Mouse (Mus musculus): ENCODE results near the gene Adcy5. TPM values are rescaled to one million over a fixed set of nuclear protein-coding genes. Genes with fewer than 3 reads are reported as not detected.

Gene Adcy5
- polyA plus RNA-seq, 1 experiment from 2014 or later: 0.72 TPM

- no peaks in the 10 kb centered on the region for H3K4me1 ChIP-seq
- H3K27ac ChIP-seq (replicated peaks): no peak overlapping the region
- H3K36me3 ChIP-seq: peaks cover 24% of the 10 kb centered on the region
- DNase-seq (ENCODE audit: low spot score): no peak
- WGBS: 90% methylated on average over 6 of the region's 6 CpGs
- H3K9me3 ChIP-seq (replicated peaks): no peaks in the 10 kb centered on the region
- no peak overlapping the region for H3K4me3 ChIP-seq
- H3K27me3 ChIP-seq (ENCODE audit: low read depth, poor library complexity, severe bottlenecking): no peaks in the 10 kb centered on the region
These were observed 149.0 kb downstream of the Adcy5 start for GRCm38 (mm10) chr16:35303721-35304120.

DNA sequence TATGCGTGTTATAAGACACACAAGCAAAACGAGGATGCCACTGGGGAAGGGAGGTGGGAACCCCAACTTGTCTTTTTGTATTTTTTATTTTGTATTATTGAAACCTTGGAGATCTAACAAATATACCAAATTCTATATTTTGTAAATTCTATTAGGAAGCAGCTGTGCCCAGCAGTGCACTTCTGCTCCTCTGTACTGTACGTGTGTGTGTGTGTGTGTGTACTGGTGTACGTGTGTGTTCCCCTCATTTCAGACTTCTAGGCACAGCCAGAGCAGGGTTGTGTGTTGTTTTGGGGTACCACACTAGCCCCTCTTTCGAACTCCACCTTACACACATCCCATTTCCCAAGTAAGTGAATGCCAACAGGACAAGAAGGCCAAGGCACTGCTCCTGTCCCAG, 149.7 kb downstream of the Adcy5 start:
- Histone ChIP-seq H3K4me3 (no peak overlapping the region), H3K27ac (replicated peaks) (no peak overlapping the region), H3K9me3 (replicated peaks) (no peaks in the 10 kb centered on the region), H3K36me3 (peaks cover 24% of the 10 kb centered on the region), H3K4me1 (no peaks in the 10 kb centered on the region), H3K27me3 (ENCODE audit: low read depth, poor library complexity, severe bottlenecking) (no peaks in the 10 kb centered on the region)
- DNase-seq (ENCODE audit: low spot score): no peak
- 88% methylated on average over 5 of the region's 5 CpGs for WGBS

- H3K27ac ChIP-seq (replicated peaks): no peak overlapping the region
- peaks cover 5% of the 10 kb centered on the region for H3K4me1 ChIP-seq
- H3K27me3 ChIP-seq (ENCODE audit: low read depth, poor library complexity, severe bottlenecking): no peaks in the 10 kb centered on the region
- H3K9me3 ChIP-seq (replicated peaks): no peaks in the 10 kb centered on the region
- peaks cover 18% of the 10 kb centered on the region for H3K36me3 ChIP-seq
- 89% methylated on average over 7 of the region's 7 CpGs for WGBS
- DNase-seq (ENCODE audit: low spot score): no peak
- H3K4me3 ChIP-seq: no peak overlapping the region
These were observed 150.5 kb downstream of the Adcy5 start for GRCm38 (mm10) chr16:35305226-35305625.

- no peak overlapping the region for H3K27ac ChIP-seq (replicated peaks)
- WGBS: 93% methylated on average over 2 of the region's 2 CpGs
- DNase-seq (ENCODE audit: low spot score): no peak
- no peaks in the 10 kb centered on the region for H3K9me3 ChIP-seq (replicated peaks)
- peaks cover 19% of the 10 kb centered on the region for H3K4me1 ChIP-seq
- no peak overlapping the region for H3K4me3 ChIP-seq
- no peaks in the 10 kb centered on the region for H3K27me3 ChIP-seq (ENCODE audit: low read depth, poor library complexity, severe bottlenecking)
- peaks cover 17% of the 10 kb centered on the region for H3K36me3 ChIP-seq
These were observed 152.0 kb downstream of the Adcy5 start for GRCm38 (mm10) chr16:35306631-35307030.

GRCm38 (mm10) chr16:35307331-35307730, 152.7 kb downstream of the Adcy5 start:
- no peak for DNase-seq (ENCODE audit: low spot score)
- 88% methylated on average over 2 of the region's 2 CpGs for WGBS
- H3K36me3 ChIP-seq: peaks cover 17% of the 10 kb centered on the region

GRCm38 (mm10) chr16:35308016-35308415, 153.3 kb downstream of the Adcy5 start:
- H3K9me3 ChIP-seq (replicated peaks): no peaks in the 10 kb centered on the region
- H3K27ac ChIP-seq (replicated peaks): no peak overlapping the region
- H3K4me3 ChIP-seq: no peak overlapping the region
- WGBS: 91% methylated on average over 6 of the region's 6 CpGs
- H3K27me3 ChIP-seq (ENCODE audit: low read depth, poor library complexity, severe bottlenecking): no peaks in the 10 kb centered on the region
- peaks cover 22% of the 10 kb centered on the region for H3K4me1 ChIP-seq
- peaks cover 19% of the 10 kb centered on the region for H3K36me3 ChIP-seq
- DNase-seq (ENCODE audit: low spot score): no peak

More at GRCm38 (mm10) chr16:35307331-35307730, 152.7 kb downstream of the Adcy5 start:
- Histone ChIP-seq H3K27ac (replicated peaks) (no peak overlapping the region), H3K4me1 (peaks cover 22% of the 10 kb centered on the region), H3K27me3 (ENCODE audit: low read depth, poor library complexity, severe bottlenecking) (no peaks in the 10 kb centered on the region), H3K4me3 (no peak overlapping the region), H3K9me3 (replicated peaks) (no peaks in the 10 kb centered on the region)

DNA sequence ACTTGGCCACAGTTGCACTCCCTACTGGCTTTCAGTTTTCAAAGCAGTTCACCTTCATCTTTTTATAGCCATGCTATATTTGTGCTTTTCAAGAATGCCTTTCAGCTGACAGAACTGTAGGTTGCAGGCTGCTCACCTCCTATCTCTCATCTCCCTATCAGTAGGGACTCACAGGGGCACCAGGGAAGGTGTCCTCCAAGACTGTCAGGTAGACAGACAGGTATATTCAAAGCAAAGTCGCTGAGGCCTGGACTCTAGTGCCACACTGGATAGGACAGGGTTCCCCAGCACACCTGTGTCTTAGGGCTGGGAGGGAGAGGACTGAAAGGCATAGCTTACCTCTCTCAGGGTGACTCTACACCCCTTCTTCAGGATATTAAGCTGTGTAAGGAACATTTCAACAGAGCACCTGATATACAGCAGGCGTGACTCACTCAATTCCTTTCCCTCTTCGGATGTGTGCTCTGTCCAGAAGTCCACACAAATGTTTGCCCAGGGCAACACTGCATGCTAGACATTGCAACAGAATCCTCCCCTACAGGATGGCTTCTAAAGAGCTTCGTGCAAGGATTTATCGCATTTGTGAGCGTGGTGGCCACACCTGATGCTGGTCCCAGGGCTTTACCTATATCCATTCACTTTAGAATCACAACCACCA, 153.9 kb downstream of the Adcy5 start:
- no peak overlapping the region for H3K4me3 ChIP-seq
- H3K27ac ChIP-seq (replicated peaks): no peak overlapping the region
- H3K36me3 ChIP-seq: peaks cover 18% of the 10 kb centered on the region
- WGBS: 92% methylated on average over 6 of the region's 6 CpGs
- no peaks in the 10 kb centered on the region for H3K9me3 ChIP-seq (replicated peaks)
- peaks cover 22% of the 10 kb centered on the region for H3K4me1 ChIP-seq
- no peaks in the 10 kb centered on the region for H3K27me3 ChIP-seq (ENCODE audit: low read depth, poor library complexity, severe bottlenecking)
- no peak for DNase-seq (ENCODE audit: low spot score)

GRCm38 (mm10) chr16:35309634-35310033, 155.0 kb downstream of the Adcy5 start:
- H3K4me3 ChIP-seq: no peak overlapping the region
- no peak for DNase-seq (ENCODE audit: low spot score)
- H3K27ac ChIP-seq (replicated peaks): no peak overlapping the region
- H3K36me3 ChIP-seq: peaks cover 13% of the 10 kb centered on the region
- peaks cover 22% of the 10 kb centered on the region for H3K4me1 ChIP-seq
- H3K27me3 ChIP-seq (ENCODE audit: low read depth, poor library complexity, severe bottlenecking): no peaks in the 10 kb centered on the region
- WGBS: 95% methylated on average over 4 of the region's 4 CpGs
- no peaks in the 10 kb centered on the region for H3K9me3 ChIP-seq (replicated peaks)

GRCm38 (mm10) chr16:35310551-35311110, 156.0 kb downstream of the Adcy5 start:
- no peaks in the 10 kb centered on the region for H3K9me3 ChIP-seq (replicated peaks)
- H3K4me1 ChIP-seq: peaks cover 22% of the 10 kb centered on the region
- H3K4me3 ChIP-seq: no peak overlapping the region
- DNase-seq (ENCODE audit: low spot score): peak; percentile 10
- peaks cover 12% of the 10 kb centered on the region for H3K36me3 ChIP-seq
- no peaks in the 10 kb centered on the region for H3K27me3 ChIP-seq (ENCODE audit: low read depth, poor library complexity, severe bottlenecking)
- no peak overlapping the region for H3K27ac ChIP-seq (replicated peaks)
- 33% methylated on average over 2 of the region's 2 CpGs for WGBS

GRCm38 (mm10) chr16:35311586-35311985, 156.9 kb downstream of the Adcy5 start:
- Histone ChIP-seq H3K4me3 (no peak overlapping the region), H3K27me3 (ENCODE audit: low read depth, poor library complexity, severe bottlenecking) (no peaks in the 10 kb centered on the region), H3K27ac (replicated peaks) (0 out of 2 replicates have a peak overlapping the region, but pooled peaks have one; percentile 18), H3K36me3 (peaks cover 12% of the 10 kb centered on the region), H3K4me1 (peaks cover 22% of the 10 kb centered on the region), H3K9me3 (replicated peaks) (no peaks in the 10 kb centered on the region)
- 67% methylated on average over 8 of the region's 8 CpGs for WGBS
- DNase-seq (ENCODE audit: low spot score): no peak

- Histone ChIP-seq H3K36me3 (peaks cover 12% of the 10 kb centered on the region), H3K9me3 (replicated peaks) (no peaks in the 10 kb centered on the region), H3K4me3 (no peak overlapping the region), H3K27me3 (ENCODE audit: low read depth, poor library complexity, severe bottlenecking) (no peaks in the 10 kb centered on the region), H3K4me1 (peaks cover 14% of the 10 kb centered on the region), H3K27ac (replicated peaks) (no peak overlapping the region)
- WGBS: 78% methylated on average over 3 of the region's 3 CpGs
- DNase-seq (ENCODE audit: low spot score): no peak
These were observed 160.8 kb downstream of the Adcy5 start for GRCm38 (mm10) chr16:35315496-35315895.

- no peak for DNase-seq (ENCODE audit: low spot score)
- Histone ChIP-seq H3K9me3 (replicated peaks) (no peaks in the 10 kb centered on the region), H3K4me1 (peaks cover under 1% of the 10 kb centered on the region), H3K27me3 (ENCODE audit: low read depth, poor library complexity, severe bottlenecking) (no peaks in the 10 kb centered on the region), H3K36me3 (peaks cover 12% of the 10 kb centered on the region), H3K4me3 (no peak overlapping the region), H3K27ac (replicated peaks) (no peak overlapping the region)
These were observed 162.2 kb downstream of the Adcy5 start for GRCm38 (mm10) chr16:35316856-35317264.

- H3K4me3 ChIP-seq: no peak overlapping the region
- no peak for DNase-seq (ENCODE audit: low spot score)
- H3K27ac ChIP-seq (replicated peaks): no peak overlapping the region
- no peaks in the 10 kb centered on the region for H3K4me1 ChIP-seq
- H3K9me3 ChIP-seq (replicated peaks): no peaks in the 10 kb centered on the region
- 88% methylated on average over 5 of the region's 5 CpGs for WGBS
- no peaks in the 10 kb centered on the region for H3K27me3 ChIP-seq (ENCODE audit: low read depth, poor library complexity, severe bottlenecking)
- peaks cover 12% of the 10 kb centered on the region for H3K36me3 ChIP-seq
These were observed 162.8 kb downstream of the Adcy5 start for GRCm38 (mm10) chr16:35317460-35317859.

Measured in midbrain, embryonic 10.5 days (tissue).